Mouse (Mus musculus) hematopoietic stem cell, adult 5-6 weeks (primary cell): ENCODE measurements around the gene Amhr2. TPM values are rescaled to one million over a fixed set of nuclear protein-coding genes. Genes with fewer than 3 reads are reported as not detected.

ENCODE experiments used
- ATAC-seq, 2 experiments: fragments of 125-278 bp in 1 of 2; replicated peaks in 1 of 2; 2 replicates each; pipeline ENCODE4 v1.8.0; 2016 to 2017; ENCODE audit warnings: inconsistent platforms in 2 of 2, mild to moderate bottlenecking in 2 of 2, moderate number of reproducible peaks in 2 of 2, low read depth in 1 of 2, moderate TSS enrichment in 1 of 2; ENCODE audit not compliant: low FRiP score in 2 of 2, poor library complexity in 2 of 2, severe bottlenecking in 2 of 2, insufficient read depth in 1 of 2, low TSS enrichment in 1 of 2
- total RNA-seq: library from RNA; stranded (forward); fragments of 172-1452, 232-1000 nt; gene quantifications from 2 replicates; pipeline ENCODE4 v1.2.3, GENCODE M21; 2017

Amhr2 gene
- total RNA-seq, 1 experiment from 2014 or later = not detected

GRCm38 (mm10) chr15:102501084-102501814, 56.1 kb downstream of the Amhr2 start:
- ATAC-seq = no peak

- ATAC-seq = no peak
Measured at GRCm38 (mm10) chr15:102502254-102502840, 57.2 kb downstream of the Amhr2 start.

- no peak for ATAC-seq
Measured at GRCm38 (mm10) chr15:102503447-102503846, 58.3 kb downstream of the Amhr2 start, which contains the start of gene Gm10337. TSS of gene Gm10337 (plus strand) at chr15:102503722.

Other genes with a start within 250 kb of the Amhr2 start
- 44.0 and 47.6 TPM in 2 replicates for gene Zfp740, start 242.1 kb upstream of the Amhr2 start, total RNA-seq
- gene Csad, start 240.6 kb upstream of the Amhr2 start, total RNA-seq = 37.4 and 76.7 TPM in 2 replicates
- gene Itgb7, start 213.4 kb upstream of the Amhr2 start, total RNA-seq = 83.0 and 92.1 TPM in 2 replicates
- 3.6 and 5.6 TPM in 2 replicates for gene Rarg, start 187.8 kb upstream of the Amhr2 start, total RNA-seq
- gene Gm9918, start 174.8 kb upstream of the Amhr2 start, total RNA-seq = not detected in 2 replicates
- gene Mfsd5, start 165.9 kb upstream of the Amhr2 start, total RNA-seq = 11.5 and 19.4 TPM in 2 replicates
- 8.5 and 26.9 TPM in 2 replicates for gene Espl1, start 149.1 kb upstream of the Amhr2 start, total RNA-seq
- gene Pfdn5, start 119.3 kb upstream of the Amhr2 start, total RNA-seq = 273 and 464 TPM in 2 replicates
- gene Myg1, start 113.7 kb upstream of the Amhr2 start, total RNA-seq = 35.7 and 75.9 TPM in 2 replicates
- 48.4 and 91.9 TPM in 2 replicates for gene Aaas, start 94.6 kb upstream of the Amhr2 start, total RNA-seq
- gene Sp7, start 78.2 kb upstream of the Amhr2 start, total RNA-seq = not detected in 2 replicates
- gene Sp1, start 39.2 kb upstream of the Amhr2 start, total RNA-seq = 73.0 and 88.0 TPM in 2 replicates
- gene Prr13, start 13.7 kb downstream of the Amhr2 start, total RNA-seq = 64.1 and 67.1 TPM in 2 replicates
- gene Pcbp2, start 25.2 kb downstream of the Amhr2 start, total RNA-seq = 228 and 317 TPM in 2 replicates
- gene Gm10337, start 58.4 kb downstream of the Amhr2 start, total RNA-seq = not detected in 2 replicates
- 2.4 and 3.8 TPM in 2 replicates for gene Map3k12, start 71.7 kb downstream of the Amhr2 start, total RNA-seq
- gene Tarbp2, start 72.8 kb downstream of the Amhr2 start, total RNA-seq = 26.8 and 33.3 TPM in 2 replicates
- 0.55 and 1.6 TPM in 2 replicates for gene Npff, start 79.6 kb downstream of the Amhr2 start, total RNA-seq
- gene Gm28047, start 179.7 kb downstream of the Amhr2 start, total RNA-seq = 1.7 TPM in 1 of 2 replicates, not detected in the other
- gene Atf7, start 180.1 kb downstream of the Amhr2 start, total RNA-seq = 24.9 and 59.6 TPM in 2 replicates
- gene Atp5g2, start 227.0 kb downstream of the Amhr2 start, total RNA-seq = 29.1 and 78.4 TPM in 2 replicates